Mouse (Mus musculus): ENCODE data around the gene Aldh4a1. TPM values are rescaled to one million over a fixed set of nuclear protein-coding genes. Genes with fewer than 3 reads are reported as not detected.

Gene Aldh4a1
- total RNA-seq, 1 experiment from 2014 or later = 11.3 TPM

Other genes with a start within 250 kb of the Aldh4a1 start
- gene Iffo2, start 92.3 kb upstream of the Aldh4a1 start, total RNA-seq (2017) = 3.6 and 3.7 TPM in 2 replicates
- 0.49 TPM in 1 of 2 replicates, not detected in the other for gene Gm21969, start 19.7 kb upstream of the Aldh4a1 start, total RNA-seq (2017)
- gene Tas1r2, start 30.7 kb downstream of the Aldh4a1 start, total RNA-seq (2017) = 0.12 TPM in 1 of 2 replicates, not detected in the other
- not detected in 2 replicates for gene Pax7, start 210.7 kb downstream of the Aldh4a1 start, total RNA-seq (2017)